Comparison of ENCODE assay signal across 8 mouse cellular contexts in genomic region chr13:48869950-48870770, GRCm38 (mm10). TPM values are rescaled to one million over a fixed set of nuclear protein-coding genes. Genes with fewer than 3 reads are reported as not detected.
A peak's percentile ranks its signal among the peaks of the same experiment; 100 is the strongest.
DNase-seq lines count a peak whose midpoint lies in the region; ATAC-seq and TF ChIP-seq lines count a peak whose summit lies in the region.

No protein-coding gene starts in this region.

- TF ChIP-seq CTCF in layer of hippocampus, adult 2 months (conservative IDR thresholded peaks at IDR 0.05), result no peak

- peak overlapping the region; percentile 80 for H3K4me3 ChIP-seq in layer of hippocampus, adult 2 months
- H3K4me3 ChIP-seq in forebrain, embryonic 11.5 days (ENCODE audit: low read depth, low read length), result peak overlapping the region; percentile 97
- H3K4me3 ChIP-seq in hindbrain, embryonic 10.5 days, result peak overlapping the region; percentile 97
- H3K4me3 ChIP-seq in liver, embryonic 12.5 days, result peak overlapping the region; percentile 92
- peak overlapping the region; percentile 95 for H3K4me3 ChIP-seq in neural tube, embryonic 11.5 days (ENCODE audit: low read depth, low read length)

- no peaks in the 10 kb centered on the region for H3K36me3 ChIP-seq in forebrain, embryonic 11.5 days (ENCODE audit: control insufficient read depth, insufficient read depth, low read length)
- peaks cover 9% of the 10 kb centered on the region; the same call in 1 of the 2 replicates for H3K36me3 ChIP-seq in hindbrain, embryonic 10.5 days
- H3K36me3 ChIP-seq in liver, embryonic 12.5 days, result no peaks in the 10 kb centered on the region
- no peaks in the 10 kb centered on the region for H3K36me3 ChIP-seq in neural tube, embryonic 11.5 days (ENCODE audit: control insufficient read depth, insufficient read depth, low read length)

- H3K4me1 ChIP-seq in forebrain, embryonic 11.5 days (replicated peaks; ENCODE audit: control insufficient read depth, insufficient read depth, low read length), result peaks cover 15% of the 10 kb centered on the region; the same call in 1 of the 2 replicates
- peaks cover 61% of the 10 kb centered on the region for H3K4me1 ChIP-seq in hindbrain, embryonic 10.5 days (replicated peaks)
- H3K4me1 ChIP-seq in liver, embryonic 12.5 days, result peaks cover 74% of the 10 kb centered on the region
- H3K4me1 ChIP-seq in neural tube, embryonic 11.5 days (ENCODE audit: control insufficient read depth, insufficient read depth, low read length), result peaks cover 20% of the 10 kb centered on the region

- peak; percentile 42 for ATAC-seq in forebrain, embryonic 11.5 days (replicated peaks; ENCODE audit: low FRiP score)
- peak; percentile 53 for ATAC-seq in liver, embryonic 12.5 days
- peak; percentile 59; the same call in 1 of the 2 replicates for ATAC-seq in neural tube, embryonic 11.5 days (ENCODE audit: insufficient read depth, low FRiP score, low TSS enrichment)

- no peak for DNase-seq in layer of hippocampus, adult 2 months (ENCODE audit: low spot score in 2 of 2)
- no peak for DNase-seq in layer of hippocampus, adult 8-10 months (ENCODE audit: low spot score in 2 of 2)
- peak; percentile 68 for DNase-seq in adrenal gland, postnatal 10 days
- peak; percentile 74 for DNase-seq in forebrain, embryonic 11.5 days (ENCODE audit: low spot score)
- DNase-seq in hindbrain, embryonic 10.5 days (ENCODE audit: low spot score), result peak; percentile 58
- DNase-seq in neural tube, embryonic 11.5 days (ENCODE audit: low spot score), result peak; percentile 56
- DNase-seq in thymus, postnatal 10 days (ENCODE audit: low spot score in 2 of 2), result peak; percentile 60 to 69

- peak overlapping the region; percentile 88 for H3K27ac ChIP-seq in layer of hippocampus, adult 2 months
- peak overlapping the region; percentile 57 for H3K27ac ChIP-seq in forebrain, embryonic 11.5 days (ENCODE audit: low read depth, low read length)
- peak overlapping the region; percentile 99 for H3K27ac ChIP-seq in hindbrain, embryonic 10.5 days
- H3K27ac ChIP-seq in liver, embryonic 12.5 days, result peak overlapping the region; percentile 91
- H3K27ac ChIP-seq in neural tube, embryonic 11.5 days (ENCODE audit: low read depth, low read length), result peak overlapping the region; percentile 79

- H3K4me2 ChIP-seq in forebrain, embryonic 11.5 days (ENCODE audit: low read depth, low read length, severe bottlenecking), result peak overlapping the region; percentile 61
- H3K4me2 ChIP-seq in liver, embryonic 12.5 days, result peak overlapping the region; percentile 94
- peak overlapping the region; percentile 81 for H3K4me2 ChIP-seq in neural tube, embryonic 11.5 days (ENCODE audit: low read depth)

- H3K9me3 ChIP-seq in forebrain, embryonic 11.5 days (ENCODE audit: control insufficient read depth, low read length), result no peaks in the 10 kb centered on the region
- H3K9me3 ChIP-seq in hindbrain, embryonic 10.5 days, result no peaks in the 10 kb centered on the region
- H3K9me3 ChIP-seq in liver, embryonic 12.5 days (replicated peaks), result no peaks in the 10 kb centered on the region
- no peaks in the 10 kb centered on the region for H3K9me3 ChIP-seq in neural tube, embryonic 11.5 days (ENCODE audit: control insufficient read depth, low read length)

- peak overlapping the region; percentile 99 for H3K9ac ChIP-seq in forebrain, embryonic 11.5 days (ENCODE audit: low read length)
- H3K9ac ChIP-seq in liver, embryonic 12.5 days, result peak overlapping the region; percentile 99
- peak overlapping the region; percentile 99 for H3K9ac ChIP-seq in neural tube, embryonic 11.5 days (ENCODE audit: low read length)

- under 1% methylated on average over 63 of the region's 102 CpGs for WGBS in forebrain, embryonic 11.5 days
- WGBS in hindbrain, embryonic 10.5 days, result under 1% methylated on average over 102 of the region's 102 CpGs
- WGBS in liver, embryonic 12.5 days (ENCODE audit: insufficient replicate concordance), result under 1% methylated on average over 92 of the region's 102 CpGs
- under 1% methylated on average over 36 of the region's 102 CpGs for WGBS in neural tube, embryonic 11.5 days

- no peaks in the 10 kb centered on the region for H3K27me3 ChIP-seq in forebrain, embryonic 11.5 days (ENCODE audit: control insufficient read depth, insufficient read depth, low read length)
- no peaks in the 10 kb centered on the region for H3K27me3 ChIP-seq in hindbrain, embryonic 10.5 days (ENCODE audit: insufficient read depth, poor library complexity, severe bottlenecking)
- no peaks in the 10 kb centered on the region for H3K27me3 ChIP-seq in liver, embryonic 12.5 days (replicated peaks)
- H3K27me3 ChIP-seq in neural tube, embryonic 11.5 days (ENCODE audit: control insufficient read depth, insufficient read depth, low read length), result no peaks in the 10 kb centered on the region

RNA-seq across cellular contexts. Expression of gene Phf2, which starts 0.8 kb away (rescaled TPM):
- total RNA-seq in layer of hippocampus, adult 2 months (2021), result 10 to 100 TPM; 38.4 to 38.8 TPM
- 10 to 100 TPM; 35.5 to 40.5 (median 37.5) TPM for total RNA-seq in layer of hippocampus, adult 8-10 months (2022)
- total RNA-seq in adrenal gland, postnatal 10 days (2021), result 10 to 100 TPM; 35.7 to 36.3 TPM
- polyA plus RNA-seq in forebrain, embryonic 11.5 days (2014; fragmentation: Nextera tagmentation; extraction: Ambion mirVana), result 14.3 and 14.6 TPM in 2 replicates
- polyA plus RNA-seq in hindbrain, embryonic 10.5 days (2016; fragmentation: Nextera tagmentation; extraction: Ambion mirVana), result 6.9 and 8.7 TPM in 2 replicates
- polyA plus RNA-seq in liver, embryonic 12.5 days (2016; fragmentation: Nextera tagmentation; extraction: Ambion mirVana), result 2.9 and 3.1 TPM in 2 replicates
- 11.8 and 12.2 TPM in 2 replicates for polyA plus RNA-seq in neural tube, embryonic 11.5 days (2014; fragmentation: Nextera tagmentation; extraction: Ambion mirVana)

Comparison
In these comparisons a context has a peak if more than half of its experiments do, and no peak if none do; other contexts are left out.
1. DNase-seq: peak in adrenal gland, postnatal 10 days (single experiment), forebrain, embryonic 11.5 days (single experiment), hindbrain, embryonic 10.5 days (single experiment), neural tube, embryonic 11.5 days (single experiment) and thymus, postnatal 10 days (2 of 2); none in layer of hippocampus, adult 2 months (0 of 2) and layer of hippocampus, adult 8-10 months (0 of 2).
2. Peak in every context shown above with its lines, with median percentiles within 50 percentile points of each other: H3K27ac ChIP-seq, H3K4me3 ChIP-seq, ATAC-seq, H3K4me2 ChIP-seq and H3K9ac ChIP-seq.